Mouse (Mus musculus) lung, adult 2 months (tissue): ENCODE data around the gene Kcnab3.

Experiments
- CTCF ChIP-seq: fragments of 200-500 bp; IDR thresholded peaks from 2 replicates; pipeline ENCODE4 v1.5.1; 2011; ENCODE audit warnings: mild to moderate bottlenecking, low read length, control low read depth; ENCODE audit not compliant: insufficient read depth
- POLR2A ChIP-seq: fragments of 200-500 bp; IDR thresholded peaks from 2 replicates; pipeline ENCODE4 v1.6.1; 2011; ENCODE audit warnings: low read depth, mild to moderate bottlenecking, control low read depth, low read length, borderline replicate concordance; ENCODE audit errors: extremely low read depth

DNA sequence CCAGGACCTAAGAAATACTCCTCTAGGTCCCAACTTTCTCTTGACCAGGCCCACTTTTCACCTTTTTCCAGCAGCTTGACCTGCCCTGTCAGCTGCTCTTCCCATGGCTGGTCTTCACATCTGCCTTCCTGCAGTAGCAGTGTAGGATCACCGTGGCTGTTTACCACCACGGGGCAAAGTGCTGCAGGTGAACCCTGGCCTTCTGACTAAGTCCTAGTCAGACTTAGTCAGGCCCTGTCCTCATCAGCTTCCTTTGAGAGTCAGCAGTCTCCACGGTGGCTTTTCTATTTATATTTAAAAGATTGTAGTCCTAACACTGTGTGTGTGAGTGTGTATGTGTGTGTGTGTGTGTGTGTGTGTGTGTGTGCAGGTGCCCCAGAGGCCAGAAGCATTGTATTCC, 51.7 kb downstream of the Kcnab3 start:
- TF ChIP-seq POLR2A: no peak
- no peak for TF ChIP-seq CTCF
